Mouse (Mus musculus) forebrain, embryonic 14.5 days (tissue): ENCODE data around the gene Gm6096. TPM values are rescaled to one million over a fixed set of nuclear protein-coding genes. Genes with fewer than 3 reads are reported as not detected.
"Not testable (repeated sequence)": the region's sequence is repeated elsewhere in the genome, so short reads cannot be mapped to it uniquely, and the experiment has no call there.

Source experiments
- ATAC-seq: fragments of 200-750 bp; cut with Nextera tagmentation; 2 replicates; pipeline ENCODE4 v1.8.0; 2017; ENCODE audit warnings: mild to moderate bottlenecking, moderate library complexity
- DNase-seq: peaks from one replicate; pipeline ENCODE4 v3.0.0-alpha.2; 2015; ENCODE audit warnings: low spot score
- H3K27ac ChIP-seq: fragments of 300-500 bp; sonication (generic); 2 replicates; pipeline ENCODE4 v1.5.1; 2014; ENCODE audit warnings: low read depth, mild to moderate bottlenecking, control low read depth, low read length, moderate library complexity
- H3K27me3 ChIP-seq: fragments of 300-500 bp; sonication (generic); replicated peaks from 2 replicates; pipeline ENCODE4 v1.6.1; 2014; ENCODE audit warnings: low read length, control low read depth, mixed read lengths; ENCODE audit not compliant: control insufficient read depth, insufficient read depth
- H3K36me3 ChIP-seq: fragments of 300-500 bp; sonication (generic); 2 replicates; pipeline ENCODE4 v1.6.1; 2014; ENCODE audit warnings: low read length, control low read depth; ENCODE audit not compliant: control insufficient read depth, insufficient read depth
- H3K4me1 ChIP-seq: fragments of 300-500 bp; sonication (generic); 2 replicates; pipeline ENCODE4 v1.6.1; 2014; ENCODE audit warnings: antibody characterized with exemption, low read length, control low read depth; ENCODE audit not compliant: control insufficient read depth, insufficient read depth
- H3K4me2 ChIP-seq: fragments of 300-500 bp; sonication (generic); 2 replicates; pipeline ENCODE4 v1.6.1; 2014; ENCODE audit warnings: mild to moderate bottlenecking, control low read depth, low read length
- H3K4me3 ChIP-seq: fragments of 300-500 bp; sonication (generic); 2 replicates; pipeline ENCODE4 v1.5.1; 2014; ENCODE audit warnings: low read depth, low read length, control low read depth
- H3K9ac ChIP-seq: fragments of 300-500 bp; sonication (generic); 2 replicates; pipeline ENCODE4 v1.6.1; 2014; ENCODE audit warnings: mild to moderate bottlenecking, low read length, control low read depth, moderate library complexity
- H3K9me3 ChIP-seq: fragments of 300-500 bp; sonication (generic); replicated peaks from 2 replicates; pipeline ENCODE4 v1.6.1; 2016; ENCODE audit warnings: low read length, control low read depth, mixed read lengths; ENCODE audit not compliant: control insufficient read depth
- WGBS: fragments of 180-500 bp; shearing (Covaris S2); extraction: QIAGEN DNeasy Blood & Tissue Kit; methylation state at CpG from one replicate; pipeline ENCODE4 v1.1.7; 2014; 5-methylcytosine and 5-hydroxymethylcytosine counted together
- polyA plus RNA-seq: library from polyadenylated mRNA; unstranded; fragments of >200 nt; fragmentation: Nextera tagmentation; extraction: Ambion mirVana; gene quantifications from 2 replicates; pipeline ENCODE4 v1.2.1, GENCODE M21; 2014

The Gm6096 gene
- not detected in 2 replicates for polyA plus RNA-seq

DNA sequence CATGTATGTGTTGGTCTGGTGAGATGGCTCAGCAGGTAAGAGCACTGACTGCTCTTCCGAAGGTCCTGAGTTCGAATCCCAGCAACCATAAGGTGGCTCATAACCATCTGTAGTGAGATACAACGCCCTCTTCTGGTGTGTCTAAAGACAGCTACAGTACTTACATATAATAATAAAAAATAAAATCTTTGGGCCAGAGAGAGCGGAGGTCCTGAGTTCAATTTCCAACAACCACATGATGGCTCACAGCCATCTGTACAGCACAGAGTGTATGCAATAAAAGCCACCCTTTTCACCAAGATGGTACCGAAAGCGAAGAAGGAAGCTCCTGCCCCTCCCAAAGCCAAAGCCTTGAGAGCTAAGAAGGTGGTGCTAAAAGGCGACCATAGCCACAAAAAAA, at the start of gene Gm6096:
Gm6096 (plus strand) TSS at position 301 of the 400 bp plus-strand sequence.
- no peaks in the 10 kb centered on the region for H3K27me3 ChIP-seq
- 95% methylated on average over 7 of the region's 7 CpGs for WGBS
- no peak within 1 kb of the TSS for H3K27ac ChIP-seq
- H3K4me1 ChIP-seq, result no peaks in the 10 kb centered on the region
- H3K4me3 ChIP-seq, result no peak within 1 kb of the TSS
- no peak within 1 kb of the TSS for H3K4me2 ChIP-seq
- DNase-seq (no peak), ATAC-seq (no peak)
- no peak within 1 kb of the TSS for H3K9ac ChIP-seq
- H3K9me3 ChIP-seq, result no peaks in the 10 kb centered on the region
- H3K36me3 ChIP-seq, result peaks cover 52% of the 10 kb centered on the region

DNA sequence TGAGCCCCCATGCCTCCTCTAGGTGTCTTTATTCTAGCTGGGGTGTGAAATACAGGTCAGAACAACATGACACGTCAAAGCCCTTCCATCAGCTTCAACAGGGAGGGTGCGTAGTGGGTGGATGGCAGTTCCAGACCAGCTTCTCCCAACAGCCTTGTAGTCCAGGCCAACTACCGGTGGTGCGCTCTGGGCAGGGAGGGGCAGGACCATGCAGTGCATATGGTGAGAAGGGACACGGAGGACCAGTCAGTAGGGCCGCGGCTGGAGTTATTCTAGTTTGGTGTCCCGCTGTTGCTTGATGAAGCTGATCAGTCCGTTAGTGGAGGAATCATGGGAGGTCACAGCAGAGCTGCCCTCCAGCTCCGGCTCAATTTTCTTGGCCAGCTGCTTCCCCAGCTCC, 48.7 kb upstream of the Gm6096 start:
- not testable (repeated sequence) for H3K9me3 ChIP-seq, H3K9ac ChIP-seq, ATAC-seq, H3K4me3 ChIP-seq, H3K4me2 ChIP-seq, DNase-seq, H3K4me1 ChIP-seq, H3K27me3 ChIP-seq, H3K27ac ChIP-seq
- WGBS, result 96% methylated on average over 10 of the region's 10 CpGs
- peaks cover 62% of the 10 kb centered on the region for H3K36me3 ChIP-seq

DNA sequence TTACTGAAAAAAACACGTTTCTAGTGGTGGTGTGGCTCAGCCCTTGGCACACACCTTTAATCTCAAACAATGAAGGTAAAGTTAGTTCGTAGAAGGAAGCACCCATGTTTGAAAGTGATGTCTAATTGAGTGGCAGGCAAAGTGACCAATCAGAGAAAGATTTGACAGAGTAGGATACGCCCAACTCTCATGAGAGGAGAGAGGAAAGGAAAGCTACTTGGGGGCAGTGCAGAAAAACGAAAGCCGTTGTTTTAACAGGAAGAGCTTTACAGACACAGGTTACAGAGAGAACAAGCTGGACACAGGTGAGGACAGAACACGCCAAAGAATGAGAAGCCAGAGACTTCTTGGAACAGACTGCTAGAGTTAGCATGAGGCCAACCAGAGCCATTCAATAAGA, 44.5 kb upstream of the Gm6096 start:
- Histone ChIP-seq H3K27me3 (no peaks in the 10 kb centered on the region), H3K4me1 (no peaks in the 10 kb centered on the region), H3K4me2 (no peak overlapping the region), H3K9ac (no peak overlapping the region), H3K4me3 (no peak overlapping the region), H3K27ac (no peak overlapping the region), H3K36me3 (peaks cover 99% of the 10 kb centered on the region), H3K9me3 (no peaks in the 10 kb centered on the region)
- no peak for ATAC-seq
- DNase-seq, result no peak
- WGBS, result 94% methylated on average over 6 of the region's 6 CpGs

DNA sequence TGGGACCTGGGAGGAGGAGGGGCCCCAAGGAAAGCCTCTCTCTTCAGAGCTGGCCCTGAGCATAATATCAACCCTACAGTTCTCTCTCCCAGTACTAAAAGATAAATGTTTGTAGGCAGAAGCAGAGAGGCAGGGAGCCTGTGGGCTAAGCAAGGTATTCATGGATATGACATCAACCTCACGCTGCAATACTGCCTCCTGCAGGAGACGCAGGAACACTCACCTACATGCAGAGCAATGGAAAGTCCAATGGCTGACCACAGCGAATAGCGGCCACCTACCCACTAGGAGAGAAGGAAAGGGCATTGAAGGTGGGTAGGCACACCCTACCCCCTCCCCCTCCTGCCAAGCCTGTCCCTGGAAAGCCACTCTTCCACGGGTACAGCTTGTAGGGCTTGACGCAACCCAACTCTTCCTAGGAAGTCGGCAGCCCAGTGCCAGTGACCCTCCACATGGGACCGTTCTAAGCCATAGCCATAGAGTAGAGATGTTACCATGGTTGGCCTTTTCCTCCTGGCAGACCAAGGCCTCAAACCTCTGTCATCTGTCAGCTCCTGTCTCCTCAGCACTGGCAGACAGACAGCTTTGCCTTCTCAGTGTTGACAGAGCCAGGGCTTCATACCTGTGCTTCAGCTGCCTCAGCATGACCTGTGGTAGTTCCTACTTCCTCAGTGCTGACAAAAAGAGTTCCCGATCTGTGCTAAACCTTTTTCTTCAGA, 42.7 kb upstream of the Gm6096 start:
- 89% methylated on average over 9 of the region's 9 CpGs for WGBS
- Histone ChIP-seq H3K9me3 (no peaks in the 10 kb centered on the region), H3K27me3 (no peaks in the 10 kb centered on the region), H3K4me3 (no peak overlapping the region), H3K27ac (no peak overlapping the region), H3K4me2 (no peak overlapping the region), H3K36me3 (peaks cover 99% of the 10 kb centered on the region), H3K4me1 (no peaks in the 10 kb centered on the region), H3K9ac (no peak overlapping the region)
- DNase-seq (no peak), ATAC-seq (no peak)

DNA sequence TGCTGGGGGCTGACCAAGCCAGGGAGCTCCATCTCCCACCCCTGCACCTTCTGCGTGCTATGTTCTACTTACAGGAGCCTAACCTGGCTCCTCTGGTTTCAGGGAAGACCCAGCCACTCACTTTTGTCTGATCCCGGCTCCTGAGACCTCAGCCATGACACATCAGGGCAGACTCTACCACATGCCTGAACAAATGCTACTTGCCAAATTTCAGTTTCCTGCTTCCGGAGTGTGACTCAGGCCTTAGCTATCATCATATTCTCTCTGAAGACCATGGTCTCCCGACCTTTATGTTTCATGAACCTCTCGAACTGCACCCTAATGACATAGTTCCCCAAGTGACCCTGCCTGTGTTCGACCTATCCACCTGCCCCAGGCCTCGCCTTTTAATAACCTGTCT, 37.6 kb upstream of the Gm6096 start:
- Histone ChIP-seq H3K27me3 (no peaks in the 10 kb centered on the region), H3K4me3 (no peak overlapping the region), H3K9me3 (no peaks in the 10 kb centered on the region), H3K36me3 (peaks cover 90% of the 10 kb centered on the region), H3K27ac (no peak overlapping the region), H3K9ac (no peak overlapping the region), H3K4me1 (no peaks in the 10 kb centered on the region), H3K4me2 (no peak overlapping the region)
- WGBS, result 92% methylated on average over 7 of the region's 7 CpGs
- ATAC-seq (no peak), DNase-seq (no peak)

DNA sequence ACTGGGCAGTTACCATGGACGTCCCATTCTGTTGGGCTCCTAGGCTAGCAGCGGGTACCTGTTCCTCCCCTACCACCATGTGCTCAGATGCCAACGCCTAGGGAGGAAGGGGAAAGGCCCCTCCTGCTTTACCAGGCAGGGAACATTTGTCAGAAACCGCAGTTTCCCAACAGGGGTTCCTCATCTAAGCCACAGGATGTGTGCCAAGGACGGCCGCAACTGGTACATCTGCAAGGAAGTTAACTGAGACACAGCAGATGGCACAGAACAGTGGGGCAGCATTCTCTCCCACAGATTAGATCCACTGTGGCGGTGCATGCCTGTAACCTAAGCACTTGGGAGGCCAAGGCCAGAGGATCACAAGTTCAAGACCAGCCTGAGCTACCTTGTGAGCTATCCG, 36.2 kb upstream of the Gm6096 start:
- 89% methylated on average over 8 of the region's 8 CpGs for WGBS
- Histone ChIP-seq H3K36me3 (peaks cover 90% of the 10 kb centered on the region), H3K4me3 (no peak overlapping the region)

DNA sequence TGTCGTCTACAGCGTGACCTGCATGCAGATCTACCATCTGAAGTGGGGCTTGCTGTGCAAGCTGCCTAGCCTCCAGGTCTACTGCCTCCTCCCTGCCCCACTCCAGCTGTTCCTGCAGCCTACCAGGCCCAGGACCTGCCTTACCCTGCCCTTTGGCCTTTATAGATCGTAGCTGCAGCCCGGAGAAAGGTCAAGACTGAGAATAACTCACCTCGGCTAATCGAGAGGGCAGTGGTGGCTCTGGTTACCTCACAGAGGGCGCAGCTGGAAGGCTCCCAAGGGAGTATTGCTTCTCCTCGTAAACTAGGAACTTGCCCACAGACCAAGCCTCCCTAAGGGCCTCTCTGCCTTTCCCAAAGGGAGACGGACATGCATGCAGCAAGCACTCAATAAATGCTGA, 35.4 kb upstream of the Gm6096 start:
- no peak for ATAC-seq
- H3K27me3 ChIP-seq, result no peaks in the 10 kb centered on the region
- no peak overlapping the region for H3K9ac ChIP-seq
- H3K36me3 ChIP-seq, result peaks cover 90% of the 10 kb centered on the region
- H3K9me3 ChIP-seq, result no peaks in the 10 kb centered on the region
- H3K4me3 ChIP-seq, result no peak overlapping the region
- H3K4me2 ChIP-seq, result no peak overlapping the region
- 93% methylated on average over 9 of the region's 9 CpGs for WGBS
- no peak overlapping the region for H3K27ac ChIP-seq
- DNase-seq, result no peak
- no peaks in the 10 kb centered on the region for H3K4me1 ChIP-seq

More for the DNA sequence above, 36.2 kb upstream of the Gm6096 start:
- H3K9me3 ChIP-seq, result no peaks in the 10 kb centered on the region
- no peaks in the 10 kb centered on the region for H3K4me1 ChIP-seq
- H3K4me2 ChIP-seq, result no peak overlapping the region
- ATAC-seq (no peak), DNase-seq (no peak)
- no peak overlapping the region for H3K27ac ChIP-seq
- H3K27me3 ChIP-seq, result no peaks in the 10 kb centered on the region
- no peak overlapping the region for H3K9ac ChIP-seq

DNA sequence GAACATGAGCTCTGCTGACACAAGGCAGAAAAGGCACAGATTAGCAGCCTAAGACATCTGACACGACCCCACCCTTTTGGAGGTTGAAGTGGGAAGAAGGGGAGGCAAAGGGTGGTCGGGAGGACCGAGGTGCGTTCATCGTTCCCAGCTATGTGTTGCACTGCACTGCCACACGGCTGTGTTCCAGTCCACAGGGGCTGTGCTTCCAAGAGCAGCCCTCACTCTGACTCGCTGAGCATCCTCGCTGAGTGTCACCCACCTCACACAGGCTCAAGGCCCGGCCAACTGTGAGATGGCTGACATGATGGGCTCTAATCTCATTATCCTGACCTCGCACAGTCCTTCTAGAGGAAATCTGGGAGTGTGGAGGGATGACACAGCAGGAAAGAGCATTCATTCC, 34.4 kb upstream of the Gm6096 start:
- peaks cover 85% of the 10 kb centered on the region for H3K36me3 ChIP-seq
- no peak for ATAC-seq

DNA sequence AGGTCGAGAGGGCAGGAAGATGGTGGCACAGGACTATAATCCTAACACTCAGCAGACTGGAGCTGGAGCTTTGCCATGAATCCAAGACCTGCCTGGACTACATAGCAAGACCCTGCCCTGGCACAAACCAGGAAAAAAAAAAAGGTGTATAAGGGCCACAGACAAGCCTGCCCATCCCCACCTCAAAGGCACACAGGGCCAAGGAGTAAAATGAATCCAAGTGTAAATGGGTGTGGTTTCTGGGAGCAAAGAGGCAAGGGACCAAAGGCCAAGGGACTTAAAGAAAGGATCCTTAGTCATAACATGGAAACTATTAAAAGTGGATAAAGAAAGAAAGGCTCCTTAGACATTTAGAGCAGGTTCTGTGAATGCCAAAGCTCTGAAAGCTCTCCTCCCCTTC, 32.3 kb upstream of the Gm6096 start:
- Histone ChIP-seq H3K9ac (no peak overlapping the region), H3K4me3 (no peak overlapping the region), H3K4me1 (no peaks in the 10 kb centered on the region), H3K4me2 (no peak overlapping the region), H3K36me3 (peaks cover 82% of the 10 kb centered on the region), H3K9me3 (no peaks in the 10 kb centered on the region), H3K27me3 (no peaks in the 10 kb centered on the region), H3K27ac (no peak overlapping the region)
- 85% methylated on average over 1 of the region's 1 CpGs for WGBS
- ATAC-seq (no peak), DNase-seq (no peak)

More for the DNA sequence above, 34.4 kb upstream of the Gm6096 start:
- WGBS, result 90% methylated on average over 10 of the region's 10 CpGs
- DNase-seq, result no peak
- Histone ChIP-seq H3K4me1 (no peaks in the 10 kb centered on the region), H3K27me3 (no peaks in the 10 kb centered on the region), H3K27ac (no peak overlapping the region), H3K4me3 (no peak overlapping the region), H3K4me2 (no peak overlapping the region), H3K9ac (no peak overlapping the region), H3K9me3 (no peaks in the 10 kb centered on the region)
